Mouse (Mus musculus): ENCODE measurements around the gene Btf3.

GRCm38 (mm10) chr13:98325034-98325433 is 8.2 kb upstream of the Btf3 start:
- no peak for TF ChIP-seq CTCF (IDR thresholded peaks at IDR 0.05; ENCODE audit: low read depth, low read length)
- TF ChIP-seq POLR2A (IDR thresholded peaks at IDR 0.05; ENCODE audit: borderline replicate concordance, low read depth, low read length): no peak

All from bone marrow macrophage, adult 2 months (primary cell).